Mouse (Mus musculus) spleen, postnatal 10 days (tissue): ENCODE measurements around the gene Cacna2d3.

Experiments
- DNase-seq, 2 experiments: peaks; one replicate each; pipeline ENCODE4 v3.0.0; 2021 to 2022; ENCODE audit warnings: low spot score in 2 of 2

Cacna2d3 gene

GRCm38 (mm10) chr14:29062676-29063075 is 659.0 kb downstream of the Cacna2d3 start:
- DNase-seq, result no peak

- no peak for DNase-seq
Measured at GRCm38 (mm10) chr14:29061491-29061890, 660.2 kb downstream of the Cacna2d3 start.

GRCm38 (mm10) chr14:29060679-29061078 is 661.0 kb downstream of the Cacna2d3 start:
- DNase-seq, result no peak

DNA sequence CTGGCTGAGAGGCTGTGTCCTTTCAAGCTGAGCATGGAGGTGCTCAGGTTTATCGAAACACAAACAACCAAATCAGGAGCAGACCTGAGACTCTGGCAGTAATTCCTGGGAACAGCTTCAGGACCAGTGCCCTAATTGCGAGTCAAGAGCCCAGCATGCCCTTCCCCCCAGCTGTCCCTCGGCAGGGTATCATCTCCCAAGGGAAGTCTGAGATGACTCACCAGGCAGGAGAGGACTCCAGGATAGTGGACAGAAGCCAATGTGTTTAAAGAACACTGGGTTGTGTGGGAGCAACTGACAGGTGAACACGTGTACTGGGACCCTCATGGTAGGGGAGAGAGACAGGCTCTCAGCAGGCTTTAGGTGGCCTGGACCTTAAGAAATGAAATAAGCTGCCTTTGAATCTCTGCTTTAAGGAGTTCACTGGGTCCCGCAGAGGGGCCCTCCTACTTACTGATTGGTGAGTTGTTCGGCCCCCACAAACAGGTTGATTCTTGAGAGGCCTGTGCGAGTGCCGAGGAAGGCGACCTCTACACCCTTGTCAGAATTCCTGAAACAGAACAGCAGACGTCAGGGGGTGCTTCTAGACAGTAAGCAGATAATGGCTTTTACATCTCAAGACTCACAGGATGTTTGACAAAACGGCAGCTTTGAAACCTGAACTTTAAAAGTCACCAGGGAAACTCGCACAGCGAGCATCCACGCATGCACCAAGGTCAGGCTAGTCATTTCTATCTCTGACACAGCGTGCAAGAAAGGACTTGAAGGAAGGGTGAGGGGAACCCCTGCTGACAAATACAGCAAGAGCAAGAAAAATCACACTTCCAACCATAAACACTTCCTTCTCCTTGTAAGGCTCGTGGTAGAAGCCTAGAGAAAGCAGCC is 669.5 kb downstream of the Cacna2d3 start:
- DNase-seq, result no peak

DNA sequence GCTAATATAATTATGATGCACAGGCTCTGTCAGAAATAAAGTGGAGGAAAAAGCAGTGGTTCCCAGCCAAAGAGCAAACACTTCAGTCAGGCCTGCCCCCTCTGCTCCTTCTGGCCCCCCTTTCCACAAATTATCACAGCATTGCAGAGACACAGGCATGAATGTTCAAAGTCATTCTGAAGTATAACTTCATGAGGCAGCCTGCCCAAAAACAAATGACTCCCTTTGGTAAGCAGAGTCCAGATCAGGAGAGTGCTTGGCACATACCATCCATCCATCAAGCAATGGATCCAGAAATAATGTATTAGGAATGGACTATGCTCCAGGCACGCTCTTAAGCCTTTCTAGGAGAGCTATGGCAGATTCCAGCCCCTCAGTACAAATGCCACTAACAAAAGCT is 679.3 kb downstream of the Cacna2d3 start:
- DNase-seq, result no peak

GRCm38 (mm10) chr14:29041498-29041897 is 680.2 kb downstream of the Cacna2d3 start:
- DNase-seq, result no peak

- no peak for DNase-seq
Measured at GRCm38 (mm10) chr14:29040606-29041364, 680.9 kb downstream of the Cacna2d3 start.

- DNase-seq, result no peak
Measured at GRCm38 (mm10) chr14:29038246-29038645, 683.4 kb downstream of the Cacna2d3 start.

DNA sequence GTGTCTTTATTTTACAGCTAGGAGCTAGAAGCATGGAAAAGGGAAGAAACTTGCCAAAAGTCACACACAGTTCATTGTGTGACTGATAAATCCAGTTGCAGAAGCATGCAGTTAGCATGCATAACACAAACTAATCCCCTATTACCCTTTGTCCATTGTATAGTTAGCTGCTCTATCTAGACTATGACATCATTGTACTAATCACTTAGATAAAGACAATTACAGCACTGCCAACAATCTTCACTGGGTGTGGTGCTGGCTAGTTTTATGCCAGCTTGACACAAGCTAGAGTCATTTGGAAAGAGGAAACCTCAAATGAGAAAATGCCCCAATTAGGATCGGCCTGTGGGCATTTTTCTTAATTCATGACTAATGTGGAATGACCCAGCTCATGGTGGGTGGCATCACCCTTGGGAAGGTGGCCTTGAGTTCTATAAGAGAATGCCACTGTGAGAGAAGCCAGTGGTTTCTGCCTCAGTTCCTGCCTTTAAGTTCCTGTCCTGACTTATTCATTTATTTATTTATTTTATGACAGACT is 689.7 kb downstream of the Cacna2d3 start:
- no peak for DNase-seq

DNA sequence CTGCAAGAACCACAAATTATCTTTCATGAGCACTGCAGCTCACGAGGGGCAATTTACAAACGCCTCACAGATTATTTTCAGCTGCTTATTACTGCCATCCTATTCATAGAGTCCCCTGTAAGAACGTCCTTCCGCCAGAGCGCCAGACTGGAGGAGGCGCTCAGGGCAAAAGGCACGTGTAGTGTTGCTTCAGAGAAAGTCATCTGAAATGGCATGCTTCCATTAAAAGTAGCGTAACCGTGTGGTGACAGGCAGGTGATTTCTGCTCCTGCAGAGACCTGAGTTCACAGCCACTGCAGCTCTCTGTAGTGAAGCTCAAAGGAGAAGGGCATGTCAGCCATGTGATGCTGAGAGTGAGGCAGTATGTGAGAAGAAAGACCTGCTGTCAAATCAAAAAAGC is 691.1 kb downstream of the Cacna2d3 start:
- no peak for DNase-seq

DNA sequence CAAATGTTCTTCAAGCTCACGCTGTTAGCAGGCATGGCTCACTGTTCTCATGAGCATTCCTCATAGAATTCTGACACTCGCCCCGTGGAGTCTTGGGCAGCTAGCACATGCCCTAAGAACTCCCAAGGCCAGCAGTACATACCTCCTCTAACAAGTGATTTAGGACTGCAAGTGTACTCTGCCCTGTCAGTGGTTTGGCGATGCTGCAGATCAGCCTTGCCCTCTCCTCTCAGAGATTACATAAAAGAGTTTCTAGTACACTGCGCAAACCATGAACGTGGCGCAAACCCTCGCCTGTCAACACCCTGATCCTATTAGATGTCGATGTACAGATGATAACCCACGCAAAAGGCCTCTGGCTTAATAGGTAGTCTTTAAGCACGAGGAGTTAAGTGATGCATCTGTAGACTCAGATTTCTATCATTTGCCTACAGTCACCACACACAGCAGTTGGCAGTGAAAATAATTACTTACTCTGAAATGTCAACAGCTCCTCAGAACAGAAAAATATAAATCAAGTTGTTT is 691.7 kb downstream of the Cacna2d3 start:
- DNase-seq, result no peak

DNA sequence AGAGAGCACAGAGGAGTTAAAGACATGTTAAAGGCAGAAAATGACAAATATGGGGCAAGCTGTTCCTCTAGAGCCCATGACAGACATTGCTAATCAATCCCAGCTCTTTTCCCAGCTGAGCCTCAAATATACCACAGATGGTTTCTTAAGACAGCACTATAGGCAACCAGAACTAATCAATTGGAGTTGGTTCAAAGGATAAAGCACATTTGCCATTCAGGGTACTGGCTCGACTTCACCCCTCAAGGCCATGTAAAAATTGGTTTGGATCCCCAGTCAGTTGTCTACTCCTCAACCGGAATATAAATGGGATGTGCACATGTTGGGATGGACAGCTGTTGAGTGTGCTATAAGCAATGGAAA is 692.6 kb downstream of the Cacna2d3 start:
- DNase-seq, result no peak

DNA sequence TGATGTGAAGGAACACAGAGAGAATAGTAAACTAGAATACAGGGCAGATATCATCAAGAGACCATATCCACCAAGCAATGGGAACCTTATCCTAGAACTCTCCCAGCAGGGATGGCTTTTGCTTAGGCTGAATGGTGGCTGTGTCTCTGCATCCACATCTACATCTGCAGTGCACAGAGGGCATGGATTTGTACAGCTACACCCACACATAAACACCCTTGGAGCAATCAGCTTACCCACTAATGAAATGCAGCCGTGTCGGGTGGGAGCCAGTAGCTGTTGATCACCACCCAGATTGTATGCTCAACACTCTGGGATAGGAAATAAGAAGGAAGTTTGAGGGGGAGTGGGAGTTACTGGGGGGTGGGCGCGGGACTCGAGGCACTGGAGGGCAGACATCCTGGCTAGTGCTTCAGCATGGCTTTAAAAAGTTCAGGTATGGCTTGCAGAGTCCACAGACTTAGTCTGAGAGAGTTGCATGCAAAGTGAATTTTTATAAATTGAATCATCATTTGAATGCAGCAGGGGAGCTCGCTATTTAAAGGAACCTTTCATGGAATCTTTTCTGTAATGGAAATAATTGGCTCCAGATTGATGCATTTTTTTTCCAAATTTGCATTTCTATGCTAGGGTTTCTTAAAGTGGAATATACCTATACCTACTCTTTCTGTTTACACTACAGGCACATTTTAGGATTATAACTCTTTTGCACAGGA is 693.1 kb downstream of the Cacna2d3 start:
- DNase-seq, result no peak

DNA sequence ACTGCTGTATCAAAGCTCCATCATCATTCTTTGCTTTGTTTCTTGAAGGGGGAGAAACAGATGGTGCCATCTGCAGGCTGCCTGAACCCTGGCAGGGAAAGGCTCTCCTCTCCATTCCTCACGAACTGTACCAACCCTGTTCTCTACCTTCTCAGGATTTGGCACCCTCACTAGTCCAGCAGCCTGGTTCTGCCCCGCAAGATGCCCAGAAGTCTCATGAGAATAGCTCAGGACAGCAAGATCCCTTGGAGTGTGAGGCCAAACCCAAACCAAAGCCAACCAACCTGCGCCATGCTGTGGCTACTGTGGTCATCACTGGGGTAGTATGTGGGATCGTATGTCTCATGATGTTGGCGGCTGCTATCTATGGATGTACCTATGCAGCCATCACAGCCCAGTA is 694.4 kb downstream of the Cacna2d3 start:
- DNase-seq, result no peak

GRCm38 (mm10) chr14:29025335-29025734 is 696.3 kb downstream of the Cacna2d3 start:
- DNase-seq, result no peak

DNA sequence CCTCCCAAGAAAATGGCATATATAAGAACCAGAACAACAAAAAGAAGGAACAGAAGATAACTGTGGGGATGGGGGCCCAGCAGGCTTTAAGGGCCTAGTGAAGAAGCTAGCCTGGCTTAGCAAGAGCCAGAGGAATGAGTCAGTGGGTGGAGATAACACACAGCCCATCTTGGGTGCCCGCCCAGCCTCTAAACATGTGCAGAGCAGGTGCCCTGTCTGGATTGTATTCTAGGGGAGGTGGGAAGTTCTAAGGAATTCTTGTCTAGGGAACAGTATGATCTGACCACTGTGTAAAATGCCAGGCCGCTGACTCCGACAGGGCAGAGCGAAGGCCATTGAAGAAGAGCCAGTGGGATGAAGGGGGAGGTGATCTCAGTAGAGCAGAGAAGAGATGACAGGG is 698.4 kb downstream of the Cacna2d3 start:
- no peak for DNase-seq

- no peak for DNase-seq
Measured at GRCm38 (mm10) chr14:29021295-29021694, 700.4 kb downstream of the Cacna2d3 start.

GRCm38 (mm10) chr14:29018316-29019000 is 703.2 kb downstream of the Cacna2d3 start:
- no peak for DNase-seq

DNA sequence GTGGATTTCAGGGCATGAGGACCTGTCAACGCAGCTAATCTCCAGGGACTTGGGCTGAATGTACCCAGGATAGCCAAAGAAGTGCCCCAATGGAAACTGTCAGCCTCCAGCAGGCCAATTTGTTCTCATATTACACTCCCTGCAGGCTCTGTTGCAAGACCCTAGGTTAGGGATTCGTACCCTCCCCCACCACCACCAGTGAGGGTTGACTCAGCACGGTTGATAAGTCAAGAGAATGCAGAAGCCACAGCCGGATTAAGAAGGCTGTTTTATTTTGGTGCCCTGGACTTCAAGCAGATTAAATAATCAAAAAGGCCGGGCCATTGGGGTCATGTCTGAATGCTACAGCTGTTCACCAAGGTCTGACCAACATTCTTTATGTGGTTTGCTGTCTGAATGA is 703.8 kb downstream of the Cacna2d3 start, which contains the start of gene Lrtm1:
Lrtm1 (plus strand) TSS at position 326 of the 400 bp plus-strand sequence.
- DNase-seq, result no peak

GRCm38 (mm10) chr14:29015896-29016295 is 705.8 kb downstream of the Cacna2d3 start:
- DNase-seq, result no peak

DNA sequence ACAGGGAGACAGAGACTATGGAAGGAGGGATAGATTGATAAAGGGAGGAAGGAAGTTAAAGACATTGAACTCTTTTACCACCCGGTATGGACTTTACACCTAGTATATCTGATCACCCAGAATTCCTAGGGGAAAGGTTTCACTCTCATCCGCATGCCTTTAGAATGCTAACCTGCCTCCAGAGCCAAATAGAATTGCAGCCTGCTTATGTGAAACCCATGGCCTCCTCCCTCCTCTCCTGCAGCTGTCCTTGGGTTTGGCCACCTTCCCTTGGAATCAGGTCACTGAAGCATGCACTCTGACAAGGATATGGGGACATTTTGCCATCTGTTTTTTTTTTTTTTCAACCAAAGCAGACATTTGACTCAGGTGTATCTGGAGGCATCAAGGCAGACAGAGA is 707.0 kb downstream of the Cacna2d3 start:
- DNase-seq, result no peak
